Mouse (Mus musculus): ENCODE results near the gene Dlg5. TPM values are rescaled to one million over a fixed set of nuclear protein-coding genes. Genes with fewer than 3 reads are reported as not detected.

The Dlg5 gene
- total RNA-seq (2015) (not detected in 2 replicates), total RNA-seq (2017) (1.1 TPM in 1 of 2 replicates, not detected in the other)

DNA sequence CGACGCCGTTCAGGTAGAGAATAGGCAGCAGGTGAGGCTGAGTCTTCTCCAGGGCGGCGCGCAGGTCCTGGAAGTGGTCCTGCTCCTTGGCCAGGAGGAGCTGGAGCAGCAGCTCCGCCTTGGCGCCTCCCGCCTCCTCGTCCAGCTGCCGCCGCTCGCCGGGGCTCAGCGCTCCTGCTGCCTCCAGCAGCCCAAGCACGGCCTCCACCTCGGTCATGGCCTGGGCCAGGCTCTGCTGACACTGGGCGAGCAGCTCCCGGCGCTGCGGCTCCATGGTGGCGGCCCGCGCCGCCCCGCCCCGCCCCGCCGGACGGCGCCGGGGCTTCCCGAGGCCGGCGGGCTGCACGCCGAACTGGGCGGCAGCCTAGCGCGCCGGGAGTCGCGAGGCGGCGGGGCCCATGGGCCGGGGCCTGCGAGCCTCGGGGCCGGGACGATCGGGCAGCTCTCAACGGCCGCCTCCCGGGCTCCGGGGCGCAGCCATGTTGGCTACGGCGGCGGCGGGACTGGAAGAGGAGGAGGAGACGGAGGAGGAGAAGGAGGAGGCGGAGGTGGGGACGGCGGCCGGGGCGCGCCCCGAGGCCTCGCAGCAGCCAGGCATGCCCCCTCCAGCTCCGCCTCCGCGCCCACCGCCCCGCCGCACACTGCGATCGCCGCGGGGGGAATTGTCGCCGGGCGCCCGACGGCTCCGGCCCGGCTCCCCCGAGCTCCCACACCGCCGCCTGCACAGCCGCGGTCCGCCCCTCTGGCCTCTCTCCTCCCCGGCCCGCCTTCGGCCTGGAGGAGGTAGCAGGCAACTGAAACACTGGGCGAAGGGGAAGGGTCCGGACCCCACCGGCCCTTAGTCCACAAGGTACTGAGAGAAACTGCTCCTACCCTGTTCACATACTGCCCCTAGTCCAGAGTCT is at the start of gene Dlg5:
TSS of gene Dlg5 (minus strand) at position 744 of the 905 bp plus-strand sequence.
- no peak for ATAC-seq (replicated peaks; ENCODE audit: poor library complexity)

DNA sequence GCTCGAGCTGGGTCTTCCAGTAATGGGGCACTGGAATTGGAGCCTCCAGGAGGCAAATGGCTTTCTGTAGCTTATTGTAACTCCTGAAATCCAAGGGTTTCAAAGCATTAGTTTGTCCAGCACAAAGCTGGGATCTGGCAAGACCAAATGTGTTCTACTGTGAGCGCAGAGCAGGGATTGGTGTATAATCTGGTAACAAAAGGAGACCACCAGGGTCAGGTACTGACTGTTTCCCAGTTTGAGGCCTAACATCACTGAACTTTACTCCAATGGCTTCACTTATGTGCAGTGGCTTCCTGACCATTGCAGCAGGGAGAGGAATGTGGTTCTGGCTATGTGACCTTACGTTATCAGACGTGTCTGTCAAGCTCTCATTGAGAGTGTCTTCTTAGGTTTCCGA is 47.9 kb upstream of the Dlg5 start:
- no peak for ATAC-seq (replicated peaks; ENCODE audit: poor library complexity)

DNA sequence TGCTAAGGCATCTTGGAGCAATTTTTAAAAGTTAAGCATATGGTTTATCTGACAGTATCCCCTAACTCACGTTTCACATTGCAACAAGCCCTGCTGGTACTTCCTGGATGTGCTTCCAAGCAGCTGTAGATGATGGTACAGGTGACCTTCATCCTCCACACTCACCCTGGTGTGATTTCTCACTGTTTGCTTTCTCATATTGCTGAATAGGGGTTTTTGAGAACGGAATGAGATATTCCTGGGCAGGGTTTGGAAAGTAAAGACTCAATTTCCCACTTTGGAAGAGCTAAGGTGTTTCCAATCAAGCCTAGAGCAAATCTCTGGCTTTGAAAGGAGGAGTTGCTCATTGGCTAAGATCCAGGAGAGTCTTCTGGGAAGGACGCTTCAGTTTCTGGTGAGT is 47.2 kb upstream of the Dlg5 start, which contains the start of gene E330034G19Rik:
TSS of gene E330034G19Rik (plus strand) at position 301 of the 400 bp plus-strand sequence.
- no peak for ATAC-seq (replicated peaks; ENCODE audit: poor library complexity)

DNA sequence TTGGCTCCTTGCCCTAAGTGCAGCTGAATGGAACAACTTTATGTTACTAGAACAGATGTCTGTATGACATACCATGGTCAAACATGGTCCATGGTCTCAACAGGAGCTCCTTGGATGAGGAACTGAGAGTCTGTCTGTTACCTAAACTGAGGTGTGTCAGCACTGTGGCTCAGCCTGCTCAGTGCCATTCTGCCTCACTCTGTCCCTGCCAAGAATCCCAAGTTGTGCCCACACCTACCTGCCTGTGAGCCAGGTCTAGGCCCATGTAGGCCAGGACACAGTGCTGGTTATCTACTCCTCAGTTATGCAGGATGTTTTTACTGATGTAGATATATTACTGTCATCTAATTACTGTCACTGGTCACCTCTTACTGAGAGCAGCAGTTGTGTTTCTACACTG is 45.0 kb upstream of the Dlg5 start:
- no peak for ATAC-seq (replicated peaks; ENCODE audit: poor library complexity)

- ATAC-seq (replicated peaks; ENCODE audit: poor library complexity): no peak
Observed at GRCm38 (mm10) chr14:24286136-24286535, 40.4 kb upstream of the Dlg5 start.

GRCm38 (mm10) chr14:24282276-24282675 is 36.6 kb upstream of the Dlg5 start:
- no peak for ATAC-seq (replicated peaks; ENCODE audit: poor library complexity)

DNA sequence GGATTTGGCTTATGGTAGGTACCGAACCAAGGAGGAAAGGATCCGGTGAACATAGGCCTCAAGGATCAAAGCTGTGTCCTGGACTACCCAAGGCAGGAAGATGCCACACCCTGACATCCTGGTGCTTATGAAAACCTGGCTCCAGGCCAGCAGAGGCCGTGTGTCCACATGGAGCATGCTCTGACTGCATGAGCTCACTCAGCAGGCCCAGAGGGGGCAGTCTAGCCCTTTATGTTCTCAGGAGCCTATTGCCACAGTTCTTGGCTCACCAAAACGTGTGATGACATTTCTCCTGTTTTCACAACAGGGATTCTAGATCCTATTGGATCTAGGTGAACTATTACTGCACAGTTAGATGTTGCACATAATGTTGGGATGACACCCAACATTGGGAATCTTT is 35.6 kb upstream of the Dlg5 start:
- no peak for ATAC-seq (replicated peaks; ENCODE audit: poor library complexity)

DNA sequence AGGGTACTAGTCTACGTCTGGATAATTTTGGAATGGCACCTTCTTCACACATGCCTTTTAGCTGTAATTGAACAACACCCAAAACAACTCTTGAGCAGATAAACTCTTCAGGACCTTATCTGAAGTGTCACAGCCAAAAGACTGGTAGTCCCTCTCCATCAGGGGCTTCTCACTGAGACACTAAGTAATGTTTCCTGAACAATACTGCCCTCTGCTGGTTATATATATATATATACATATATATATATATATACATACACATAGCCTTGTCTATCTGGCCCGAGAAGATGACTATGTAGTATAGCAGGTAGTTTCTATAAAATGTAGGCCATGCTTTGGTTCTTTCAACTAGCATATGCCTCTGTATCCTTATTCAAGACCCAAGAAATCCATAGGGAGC is 29.8 kb upstream of the Dlg5 start:
- ATAC-seq (replicated peaks; ENCODE audit: poor library complexity): no peak

GRCm38 (mm10) chr14:24273575-24273974 is 27.9 kb upstream of the Dlg5 start:
- no peak for ATAC-seq (replicated peaks; ENCODE audit: poor library complexity)

GRCm38 (mm10) chr14:24269571-24269970 is 23.9 kb upstream of the Dlg5 start:
- no peak for ATAC-seq (replicated peaks; ENCODE audit: poor library complexity)

DNA sequence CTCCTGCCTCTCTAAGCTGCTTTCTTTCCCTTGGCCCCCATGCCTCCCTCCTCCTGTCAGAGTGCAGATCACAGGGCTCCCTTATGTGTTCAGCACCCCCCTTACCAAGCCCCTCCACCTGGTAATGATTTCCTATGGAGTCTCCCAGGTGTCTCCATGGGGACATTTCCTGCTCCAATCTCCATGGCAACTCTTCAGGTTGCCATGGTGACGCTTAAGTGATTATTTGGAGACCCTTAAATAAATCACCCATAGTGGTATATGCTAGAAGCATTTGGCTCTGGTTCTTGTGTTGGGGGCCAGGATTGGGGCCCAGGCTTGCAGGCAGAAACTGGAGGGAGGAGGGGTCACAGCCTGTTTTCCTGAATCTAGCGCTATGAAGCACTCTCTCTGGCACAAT is 17.2 kb upstream of the Dlg5 start:
- no peak for ATAC-seq (replicated peaks; ENCODE audit: poor library complexity)

DNA sequence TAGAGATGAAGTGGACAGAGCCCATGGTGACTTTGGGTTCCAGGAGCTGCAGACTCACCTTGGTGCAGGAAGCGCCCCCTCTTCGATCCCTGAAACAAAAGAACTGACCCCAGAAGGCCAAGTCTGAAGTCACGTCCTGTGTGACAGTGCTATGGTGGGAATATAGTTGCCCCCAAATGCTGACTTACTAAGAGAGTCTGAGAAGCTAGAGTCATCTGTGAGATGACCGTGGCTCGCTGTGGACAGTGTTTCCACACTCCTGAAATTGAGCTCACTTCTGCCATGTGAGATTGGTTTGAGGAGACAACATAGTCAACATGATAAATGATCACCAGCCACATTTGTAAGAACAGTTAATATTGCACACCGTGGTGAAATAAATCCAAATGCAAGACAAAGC is 16.7 kb upstream of the Dlg5 start:
- ATAC-seq (replicated peaks; ENCODE audit: poor library complexity): no peak

GRCm38 (mm10) chr14:24260391-24260790 is 14.7 kb upstream of the Dlg5 start:
- no peak for ATAC-seq (replicated peaks; ENCODE audit: poor library complexity)

GRCm38 (mm10) chr14:24255956-24256355 is 10.2 kb upstream of the Dlg5 start:
- ATAC-seq (replicated peaks; ENCODE audit: poor library complexity): no peak

DNA sequence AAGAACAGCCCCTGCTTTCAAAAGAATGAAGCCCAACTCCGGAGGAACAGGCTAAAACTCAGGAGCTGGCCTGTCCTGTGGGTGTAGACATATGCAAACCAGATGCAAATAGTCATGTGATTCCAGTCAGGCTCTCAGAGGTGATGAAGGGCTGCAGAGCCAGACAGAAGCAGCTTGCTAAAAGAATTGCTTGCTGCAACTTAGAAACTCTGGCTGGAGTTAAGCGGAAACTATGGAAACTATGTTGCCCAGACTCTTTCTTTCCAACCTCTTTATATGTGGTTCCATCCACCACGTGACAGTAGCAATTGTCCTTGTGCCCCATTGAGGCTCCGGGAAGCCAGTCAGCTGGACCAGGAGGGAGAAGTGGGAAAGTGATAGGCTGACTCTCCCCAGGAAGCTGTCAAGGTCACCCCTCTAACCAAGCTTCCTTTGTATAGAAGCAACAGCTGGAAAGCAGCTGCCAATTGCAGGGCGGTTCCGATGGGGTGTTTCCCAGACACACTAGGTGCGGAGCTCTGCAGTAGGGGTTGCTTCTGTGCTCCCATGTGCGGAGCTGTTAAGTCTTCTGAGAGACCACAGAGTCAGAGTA is 8.0 kb upstream of the Dlg5 start:
- no peak for ATAC-seq (replicated peaks; ENCODE audit: poor library complexity)

DNA sequence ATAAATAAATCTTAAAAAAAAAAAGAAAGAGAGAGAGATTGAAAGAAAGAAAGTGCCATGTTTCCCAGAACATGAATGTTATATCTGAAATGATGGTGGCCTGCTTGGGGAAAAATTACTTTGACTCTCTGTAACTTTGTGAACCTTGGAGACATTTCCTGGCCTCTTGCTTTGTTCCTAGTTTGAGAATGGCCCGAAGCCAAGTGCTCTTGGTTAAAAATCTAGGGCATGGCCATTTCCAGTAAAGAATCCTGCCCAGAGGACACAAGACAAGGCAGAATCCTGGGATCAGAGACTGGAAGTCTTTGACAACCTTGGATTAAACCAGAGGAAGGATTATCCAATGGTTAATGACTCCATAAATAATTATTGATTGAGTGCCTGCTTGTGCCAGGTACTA is 5.6 kb upstream of the Dlg5 start:
- no peak for ATAC-seq (replicated peaks; ENCODE audit: poor library complexity)

- no peak for ATAC-seq (replicated peaks; ENCODE audit: poor library complexity)
Observed at GRCm38 (mm10) chr14:24249926-24250325, 4.2 kb upstream of the Dlg5 start.

- ATAC-seq (replicated peaks; ENCODE audit: poor library complexity): no peak
Observed at GRCm38 (mm10) chr14:24244330-24245176, 1.2 kb downstream of the Dlg5 start.

GRCm38 (mm10) chr14:24242016-24242415 is 3.7 kb downstream of the Dlg5 start:
- ATAC-seq (replicated peaks; ENCODE audit: poor library complexity): no peak

DNA sequence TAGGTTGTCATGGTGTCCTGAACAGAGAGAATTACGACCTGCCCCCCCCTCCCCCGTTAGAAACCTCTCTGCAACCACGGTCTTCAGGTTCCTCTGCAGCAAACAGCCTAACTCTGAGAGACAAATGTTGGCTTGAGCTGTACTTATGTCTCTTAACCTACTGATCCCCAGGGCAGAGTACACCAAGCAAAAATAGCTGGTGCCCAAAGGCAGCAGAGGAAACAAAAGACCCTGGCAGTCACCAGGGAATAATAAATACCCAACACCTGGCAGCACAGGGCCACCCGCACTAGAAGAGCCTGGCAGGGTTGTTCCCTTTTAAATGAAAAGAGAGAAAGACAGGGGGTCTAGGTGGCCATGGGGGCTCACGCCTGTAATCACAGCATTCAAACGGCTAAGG is 4.9 kb downstream of the Dlg5 start:
- no peak for ATAC-seq (replicated peaks; ENCODE audit: poor library complexity)

DNA sequence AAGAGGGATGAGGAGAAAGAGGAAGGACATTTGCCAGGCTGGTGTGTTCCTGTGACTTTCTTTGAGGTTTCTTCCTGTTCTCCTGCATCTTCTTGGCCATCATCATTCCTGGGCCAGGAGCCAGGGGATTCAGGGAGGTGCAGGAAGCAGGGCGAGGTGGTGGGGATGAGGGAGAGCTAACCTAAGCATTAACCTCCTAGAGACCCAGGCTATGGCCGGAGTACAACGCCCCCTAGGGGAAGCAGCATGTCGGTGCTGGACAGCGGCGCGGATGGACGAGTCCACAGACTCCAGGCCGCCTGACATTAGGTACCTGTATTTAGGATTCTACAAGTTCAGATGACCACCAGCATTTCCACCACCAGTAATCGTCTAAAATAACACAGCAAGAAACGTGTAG is 6.1 kb downstream of the Dlg5 start:
- ATAC-seq (replicated peaks; ENCODE audit: poor library complexity): no peak

Data from megakaryocyte progenitor cell, adult 5-6 weeks (primary cell).